Mouse (Mus musculus): ENCODE measurements around the gene Stx8.

Stx8 gene

DNA sequence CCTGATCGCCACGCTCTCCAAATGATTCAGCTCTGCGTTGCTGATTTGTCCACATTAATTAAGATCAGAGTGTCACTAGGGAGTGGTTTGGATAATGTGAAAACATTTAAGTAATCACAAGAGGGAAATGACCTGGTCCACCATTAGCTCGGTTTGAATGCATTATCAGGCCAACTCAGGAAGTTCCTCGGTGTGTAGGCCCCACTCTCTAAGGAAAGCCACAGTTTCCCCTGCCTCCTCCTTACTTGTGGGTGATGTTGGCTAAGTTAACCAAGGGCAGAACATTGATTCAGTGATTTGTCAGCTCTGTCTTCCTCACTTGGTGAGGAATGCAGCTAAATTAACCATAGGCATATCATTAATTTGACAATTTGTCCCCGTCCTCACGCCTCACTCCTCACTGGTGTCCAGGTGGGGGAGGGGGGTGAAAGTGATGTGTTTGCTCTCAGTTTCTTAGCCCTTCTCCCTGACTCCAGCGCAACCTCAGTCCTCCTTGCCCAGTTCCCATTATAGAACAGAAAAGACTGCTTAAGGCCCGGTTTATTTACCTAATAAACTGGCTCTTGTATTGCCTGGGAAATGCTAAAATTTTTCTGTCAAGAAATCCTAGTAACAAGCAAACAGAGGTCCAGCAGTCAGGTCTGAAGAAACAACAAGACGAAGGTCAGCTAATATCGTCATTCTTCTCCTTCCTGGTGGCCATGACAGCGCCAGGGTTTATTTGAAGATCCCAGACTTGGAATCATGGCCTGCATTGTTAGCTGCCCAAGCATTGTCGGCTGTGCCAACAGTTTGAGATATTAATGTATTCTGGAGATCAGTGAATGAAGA is 178.5 kb downstream of the Stx8 start:
- DNase-seq (ENCODE audit: low spot score) = no peak

DNA sequence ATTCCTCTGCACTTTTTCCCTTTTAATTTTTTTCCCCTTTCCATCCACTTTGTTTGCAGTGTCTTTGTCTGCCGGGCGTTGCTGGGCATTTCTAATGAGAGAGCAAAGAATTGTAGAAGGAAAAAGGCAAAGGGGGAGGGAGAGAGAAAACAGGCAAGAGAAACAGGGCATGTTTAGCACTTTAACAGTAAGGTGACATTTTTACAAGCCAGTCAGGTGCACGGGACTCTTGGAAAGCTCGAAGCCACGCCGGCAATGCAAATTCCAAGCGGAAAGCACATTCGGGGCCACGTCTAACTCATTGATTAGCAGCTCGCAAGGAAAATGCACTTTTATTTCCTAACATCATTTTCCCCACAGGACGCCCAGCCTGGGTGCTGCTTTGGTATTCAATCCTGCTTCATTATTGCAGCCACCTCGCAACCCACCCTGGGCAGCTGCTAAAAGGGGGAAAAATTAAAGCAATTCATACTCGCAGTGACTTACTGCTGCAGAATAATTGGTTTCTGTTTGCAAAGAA is 179.1 kb downstream of the Stx8 start:
- DNase-seq (ENCODE audit: low spot score) = no peak

- no peak for DNase-seq (ENCODE audit: low spot score)
Observed at GRCm38 (mm10) chr11:68145586-68146455, 179.8 kb downstream of the Stx8 start.

GRCm38 (mm10) chr11:68146456-68146851 is 180.5 kb downstream of the Stx8 start:
- DNase-seq (ENCODE audit: low spot score) = no peak

- no peak for DNase-seq (ENCODE audit: low spot score)
Observed at GRCm38 (mm10) chr11:68150938-68151337, 184.9 kb downstream of the Stx8 start.

DNA sequence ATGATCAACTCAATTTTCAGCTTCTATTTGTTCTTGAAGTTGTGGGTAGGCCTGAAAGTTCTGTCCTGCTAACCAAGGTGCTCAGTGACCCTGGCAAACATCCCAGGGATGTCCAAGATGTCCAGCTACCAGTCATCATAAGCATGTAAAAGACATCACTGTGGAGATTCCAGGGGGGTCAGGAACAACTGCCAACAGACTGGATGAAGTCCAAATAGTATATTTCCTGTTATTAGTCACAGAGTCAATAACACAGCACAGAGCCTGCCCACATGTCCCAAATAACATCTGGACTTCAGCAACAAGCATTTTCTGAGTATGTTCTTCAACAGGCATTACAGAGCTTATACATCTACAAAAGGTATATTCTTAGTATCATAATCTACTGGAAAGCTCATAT is 189.8 kb downstream of the Stx8 start:
- DNase-seq (ENCODE audit: low spot score) = no peak

DNA sequence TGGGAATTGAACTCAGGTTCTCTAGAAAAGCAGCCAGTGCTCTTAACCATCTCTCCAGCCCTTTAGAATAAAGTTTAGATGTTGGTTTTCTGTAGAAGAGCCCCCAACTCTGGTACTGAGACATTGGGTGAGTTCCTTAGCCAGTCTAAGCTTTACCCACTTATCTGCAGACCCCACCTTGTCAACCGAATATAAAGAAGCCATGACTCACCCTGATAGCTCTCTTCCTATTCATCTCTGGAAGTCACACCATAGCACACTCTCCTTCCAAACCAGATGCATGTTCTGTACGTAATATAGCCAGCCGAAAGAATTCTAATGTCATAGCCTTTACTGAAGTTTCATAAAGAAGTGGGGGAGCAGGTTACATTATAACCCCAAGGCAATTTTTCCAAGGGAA is 192.2 kb downstream of the Stx8 start:
- no peak for DNase-seq (ENCODE audit: low spot score)

GRCm38 (mm10) chr11:68159867-68160266 is 193.9 kb downstream of the Stx8 start:
- DNase-seq (ENCODE audit: low spot score) = no peak

GRCm38 (mm10) chr11:68164408-68164807 is 198.4 kb downstream of the Stx8 start:
- DNase-seq (ENCODE audit: low spot score) = no peak

- no peak for DNase-seq (ENCODE audit: low spot score)
Observed at GRCm38 (mm10) chr11:68168427-68168826, 202.4 kb downstream of the Stx8 start.

GRCm38 (mm10) chr11:68171973-68172647 is 206.1 kb downstream of the Stx8 start:
- DNase-seq (ENCODE audit: low spot score) = no peak

DNA sequence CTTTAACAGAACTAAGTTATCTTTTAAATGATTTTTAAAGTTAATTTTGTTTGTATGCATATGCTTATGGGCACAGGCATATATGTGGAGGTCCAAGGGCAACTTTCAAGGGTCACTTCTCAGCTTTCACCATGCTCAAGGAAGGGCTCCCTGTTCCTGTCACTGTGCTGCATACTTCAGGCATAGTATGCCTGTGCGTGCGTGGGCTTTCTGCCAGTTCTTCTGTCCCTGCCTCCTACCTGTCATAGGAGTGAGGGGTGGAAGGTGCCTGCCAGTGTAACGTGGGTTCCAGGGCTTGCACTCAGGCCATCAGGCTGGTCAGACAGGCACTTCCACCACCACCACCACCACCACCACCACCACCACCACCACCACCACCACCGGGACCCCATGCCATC is 206.7 kb downstream of the Stx8 start:
- DNase-seq (ENCODE audit: low spot score) = no peak

DNA sequence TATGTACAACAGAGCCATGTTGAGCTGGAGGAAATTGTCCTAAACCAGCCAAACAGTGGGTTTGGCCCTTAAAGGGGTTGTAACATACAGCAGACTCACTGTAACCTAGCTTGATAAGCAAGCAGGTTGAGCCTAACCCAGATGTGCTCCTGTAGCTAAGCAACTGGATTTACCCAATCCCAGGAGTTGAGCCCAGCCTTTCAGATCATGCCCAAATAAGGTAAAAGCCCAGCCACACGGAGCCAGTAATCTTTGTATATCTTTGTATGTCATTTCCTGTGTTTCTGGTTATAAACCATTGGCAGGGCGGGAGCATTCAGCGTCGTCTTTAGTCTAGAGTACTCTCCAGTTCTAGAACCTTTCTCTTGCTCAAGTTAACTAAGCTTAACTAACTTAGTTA is 210.6 kb downstream of the Stx8 start:
- DNase-seq (ENCODE audit: low spot score) = no peak

- no peak for DNase-seq (ENCODE audit: low spot score)
Observed at GRCm38 (mm10) chr11:68177415-68177814, 211.4 kb downstream of the Stx8 start.

DNA sequence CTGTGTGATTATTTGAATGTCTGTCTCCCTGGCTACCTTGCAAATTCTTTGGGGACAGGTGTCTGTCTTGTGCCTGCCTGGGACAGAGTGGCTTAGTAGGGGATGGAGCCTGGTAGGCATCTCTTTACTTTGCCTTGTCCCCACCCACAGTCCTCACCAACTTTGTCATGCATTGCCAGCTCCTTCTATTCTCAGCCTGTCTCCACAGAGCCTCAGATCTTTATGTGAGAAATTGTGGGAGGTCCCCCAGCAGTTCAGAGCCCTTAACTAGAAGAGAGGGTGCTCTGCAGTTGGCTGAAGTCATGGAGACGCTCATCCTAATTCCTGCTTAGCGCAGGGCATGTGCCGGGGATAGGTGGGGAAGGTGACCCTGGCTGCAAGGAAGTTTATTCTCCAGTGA is 219.7 kb downstream of the Stx8 start:
- no peak for DNase-seq (ENCODE audit: low spot score)

- no peak for DNase-seq (ENCODE audit: low spot score)
Observed at GRCm38 (mm10) chr11:68187242-68187641, 221.2 kb downstream of the Stx8 start.

GRCm38 (mm10) chr11:68188695-68189201 is 222.8 kb downstream of the Stx8 start:
- no peak for DNase-seq (ENCODE audit: low spot score)

DNA sequence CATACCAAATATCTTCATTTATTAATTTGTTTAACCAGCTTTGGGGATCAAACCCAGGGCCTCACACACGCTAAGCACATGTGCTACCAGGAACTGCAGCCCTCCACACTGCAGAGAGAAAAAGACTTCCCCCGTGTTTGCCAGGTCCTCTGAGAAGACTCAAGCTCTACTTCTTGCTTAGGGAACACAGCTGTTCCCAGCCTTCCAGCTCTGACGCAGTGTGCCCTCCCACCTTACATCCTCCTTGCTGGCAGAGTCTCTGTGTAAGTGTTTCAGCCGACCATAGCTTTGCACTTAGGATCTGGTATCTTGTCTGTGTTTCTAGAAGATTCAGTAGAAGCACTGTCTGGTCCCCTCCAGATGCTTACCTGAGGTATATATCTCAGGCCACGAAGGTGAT is 224.9 kb downstream of the Stx8 start:
- DNase-seq (ENCODE audit: low spot score) = no peak

DNA sequence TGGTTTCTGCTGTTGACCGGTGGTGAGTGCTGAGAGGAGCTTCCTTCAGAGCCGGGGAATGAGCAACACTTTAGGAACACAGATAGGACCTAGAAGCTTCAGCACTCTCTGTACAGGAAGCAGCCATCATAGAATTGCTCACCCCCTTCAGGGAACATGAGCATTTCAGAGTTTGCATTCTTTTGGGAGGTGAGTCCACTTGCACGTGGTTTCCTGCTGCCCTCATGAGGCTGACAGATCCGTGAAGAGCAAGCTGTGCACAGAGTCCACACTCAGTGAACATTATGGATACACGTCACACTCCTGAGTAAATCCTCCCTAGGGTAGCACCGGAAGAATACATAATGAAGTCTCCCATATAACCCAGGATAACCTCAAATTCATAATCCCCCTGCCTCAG is 229.2 kb downstream of the Stx8 start:
- no peak for DNase-seq (ENCODE audit: low spot score)

- no peak for DNase-seq (ENCODE audit: low spot score)
Observed at GRCm38 (mm10) chr11:68195693-68196176, 229.7 kb downstream of the Stx8 start.

- DNase-seq (ENCODE audit: low spot score) = no peak
Observed at GRCm38 (mm10) chr11:68196566-68196965, 230.6 kb downstream of the Stx8 start.

DNA sequence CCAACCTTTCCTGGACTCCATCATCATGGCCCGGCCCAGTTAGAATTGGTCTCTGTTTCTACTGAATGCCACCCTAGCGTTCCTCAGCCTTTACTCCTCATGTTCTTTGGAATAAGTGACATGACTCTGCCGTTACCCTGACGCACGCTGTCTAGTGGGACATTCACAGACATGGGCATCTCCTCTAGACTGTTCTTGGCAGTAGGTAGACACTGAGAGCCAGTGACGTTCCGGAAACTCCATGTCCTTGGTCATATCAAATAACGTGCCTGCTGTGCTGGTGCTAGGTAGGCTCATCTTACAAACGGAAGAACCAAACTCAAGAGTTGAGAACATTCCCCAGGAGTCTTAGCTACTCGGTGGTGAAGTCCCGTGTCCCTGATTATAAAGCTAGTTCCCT is 231.5 kb downstream of the Stx8 start:
- DNase-seq (ENCODE audit: low spot score) = no peak

All from spleen, adult 12 weeks (tissue).